16 mouse cellular contexts compared by ENCODE assay signal in the genomic region with DNA sequence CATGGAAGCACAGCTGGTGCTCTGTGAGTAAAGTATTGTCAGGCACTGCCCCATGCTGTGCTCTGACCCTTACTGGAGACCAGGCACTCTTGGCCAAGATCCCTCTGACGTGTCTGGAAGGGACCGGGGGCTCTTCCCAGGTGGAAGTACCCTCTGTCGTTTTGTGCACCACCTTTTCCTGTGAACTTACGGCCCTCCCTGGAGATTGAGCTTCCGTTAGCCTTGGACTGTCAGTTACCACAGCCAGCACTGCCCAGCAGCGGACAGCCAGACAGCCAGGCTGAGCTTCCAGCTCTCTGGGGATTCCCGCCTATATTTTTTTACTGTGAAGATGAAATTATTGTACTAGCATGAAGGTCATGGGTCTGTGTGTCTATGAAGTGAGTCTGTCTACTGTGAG. TPM values are rescaled to one million over a fixed set of nuclear protein-coding genes. Genes with fewer than 3 reads are reported as not detected.
"Had no signal": no experiment of that assay in that cellular context is flagged by ENCODE, and none has a peak within 500 bp of the region (broad histone marks: within the 10 kb centered on the region; RNA-seq: fewer than 3 reads in every experiment).

No protein-coding gene starts in this region.

- H3K27ac ChIP-seq: limb, embryonic 13.5 days; liver, embryonic 12.5 days; midbrain, embryonic 10.5 days; neural tube, embryonic 15.5 days had no signal

- H3K4me1 ChIP-seq: limb, embryonic 13.5 days; midbrain, embryonic 10.5 days; neural tube, embryonic 15.5 days had no signal

- H3K9ac ChIP-seq: limb, embryonic 13.5 days; liver, embryonic 12.5 days; neural tube, embryonic 15.5 days had no signal

- H3K4me2 ChIP-seq: limb, embryonic 13.5 days; liver, embryonic 12.5 days; neural tube, embryonic 15.5 days had no signal

- DNase-seq: kidney, postnatal 25 days; layer of hippocampus, adult 9-11 months; layer of hippocampus, postnatal 36 days; lung, adult 18-20 months; midbrain, embryonic 14.5 days; right cerebral cortex, adult 18-20 months; right cerebral cortex, postnatal 25 days; thymus, postnatal 4 days had no signal

- H3K9me3 ChIP-seq: limb, embryonic 13.5 days; liver, embryonic 12.5 days; midbrain, embryonic 10.5 days; neural tube, embryonic 15.5 days had no signal

- H3K27me3 ChIP-seq: limb, embryonic 13.5 days; liver, embryonic 12.5 days; neural tube, embryonic 15.5 days had no signal

- ATAC-seq: liver, embryonic 12.5 days had no signal

- H3K4me3 ChIP-seq: limb, embryonic 13.5 days; liver, embryonic 12.5 days; midbrain, embryonic 10.5 days; myocyte; neural tube, embryonic 15.5 days had no signal

RNA-seq across cellular contexts. Expression of gene Gal3st2, which starts 42.4 kb away (rescaled TPM):
- total RNA-seq: layer of hippocampus, adult 18-20 months had no signal
- polyA plus RNA-seq: kidney, embryonic 16.5 days; limb, embryonic 13.5 days; liver, embryonic 12.5 days; midbrain, embryonic 10.5 days; neural tube, embryonic 11.5 days; neural tube, embryonic 15.5 days had no signal
